Mouse (Mus musculus) retina, postnatal 1 day (tissue): ENCODE measurements around the gene Vamp2.

Source experiments
- DNase-seq: peaks from one replicate; pipeline ENCODE4 v3.0.0-alpha.2; 2012

Gene Vamp2

DNA sequence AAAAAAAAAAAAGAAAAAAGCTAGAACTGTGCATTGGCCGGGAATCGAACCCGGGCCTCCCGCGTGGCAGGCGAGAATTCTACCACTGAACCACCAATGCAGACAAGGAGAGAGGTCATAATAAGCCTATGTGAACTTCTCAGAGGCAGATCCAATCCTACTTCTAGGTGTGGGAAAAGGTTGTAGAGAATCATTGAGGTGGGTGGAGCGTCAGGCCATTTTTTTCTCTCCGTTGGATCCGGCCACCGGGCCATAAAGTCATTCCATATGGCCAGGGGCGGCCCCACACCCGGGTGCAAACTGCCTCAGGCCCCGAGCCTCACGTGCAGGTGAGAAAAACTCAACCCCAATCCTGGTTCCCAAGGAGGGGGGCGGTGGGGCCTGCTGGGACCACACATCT is 30.5 kb downstream of the Vamp2 start:
- DNase-seq, result peak; percentile 93

- DNase-seq, result no peak
Observed at GRCm38 (mm10) chr11:69119446-69120155, 31.3 kb downstream of the Vamp2 start.

GRCm38 (mm10) chr11:69120221-69121000 is 32.1 kb downstream of the Vamp2 start, which contains the start of gene Hes7:
Hes7 (plus strand) TSS chr11:69120404.
- peak; percentile 69 for DNase-seq

GRCm38 (mm10) chr11:69121001-69121740 is 32.9 kb downstream of the Vamp2 start:
- DNase-seq, result peak; percentile 38

- DNase-seq, result peak; percentile 79
Observed at GRCm38 (mm10) chr11:69121741-69122335, 33.5 kb downstream of the Vamp2 start.

- DNase-seq, result peak; percentile 94
Observed at GRCm38 (mm10) chr11:69122336-69122951, 34.2 kb downstream of the Vamp2 start, which contains the start of gene 9130213A22Rik. 9130213A22Rik (minus strand) TSS chr11:69122589.

DNA sequence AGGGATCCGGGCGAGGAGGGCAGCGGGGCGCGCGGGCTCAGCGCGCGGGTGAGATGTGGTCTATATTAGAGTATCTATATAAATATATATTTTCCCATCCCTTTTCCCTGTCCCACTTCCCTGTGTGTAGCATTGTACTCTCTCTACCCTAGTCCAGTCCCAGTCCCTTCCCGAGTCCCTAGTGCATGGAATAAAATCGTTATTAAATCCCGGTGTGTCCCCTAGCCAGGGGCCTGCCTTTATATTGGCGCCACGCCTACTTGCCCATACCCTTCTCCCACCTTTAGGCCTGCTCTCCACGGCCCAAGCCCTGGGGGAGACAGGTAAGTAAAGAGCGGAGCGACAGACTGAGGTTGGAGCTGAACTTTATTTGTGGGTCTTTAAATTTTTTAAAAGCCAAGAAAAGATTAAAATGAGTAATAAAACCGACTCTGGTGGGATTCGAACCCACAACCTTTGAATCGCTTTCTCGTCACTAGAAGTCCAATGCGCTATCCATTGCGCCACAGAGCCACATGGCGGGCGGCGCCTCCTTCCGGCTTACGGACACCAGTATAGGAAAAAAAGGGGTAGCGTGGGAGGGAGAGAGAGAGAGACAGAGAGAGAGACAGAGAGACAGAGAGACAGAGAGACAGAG is 34.9 kb downstream of the Vamp2 start:
- DNase-seq, result peak; percentile 96

GRCm38 (mm10) chr11:69123693-69124497 is 35.6 kb downstream of the Vamp2 start:
- peak; percentile 93 for DNase-seq

- DNase-seq, result peak; percentile 90
Observed at GRCm38 (mm10) chr11:69124498-69124847, 36.2 kb downstream of the Vamp2 start.

DNA sequence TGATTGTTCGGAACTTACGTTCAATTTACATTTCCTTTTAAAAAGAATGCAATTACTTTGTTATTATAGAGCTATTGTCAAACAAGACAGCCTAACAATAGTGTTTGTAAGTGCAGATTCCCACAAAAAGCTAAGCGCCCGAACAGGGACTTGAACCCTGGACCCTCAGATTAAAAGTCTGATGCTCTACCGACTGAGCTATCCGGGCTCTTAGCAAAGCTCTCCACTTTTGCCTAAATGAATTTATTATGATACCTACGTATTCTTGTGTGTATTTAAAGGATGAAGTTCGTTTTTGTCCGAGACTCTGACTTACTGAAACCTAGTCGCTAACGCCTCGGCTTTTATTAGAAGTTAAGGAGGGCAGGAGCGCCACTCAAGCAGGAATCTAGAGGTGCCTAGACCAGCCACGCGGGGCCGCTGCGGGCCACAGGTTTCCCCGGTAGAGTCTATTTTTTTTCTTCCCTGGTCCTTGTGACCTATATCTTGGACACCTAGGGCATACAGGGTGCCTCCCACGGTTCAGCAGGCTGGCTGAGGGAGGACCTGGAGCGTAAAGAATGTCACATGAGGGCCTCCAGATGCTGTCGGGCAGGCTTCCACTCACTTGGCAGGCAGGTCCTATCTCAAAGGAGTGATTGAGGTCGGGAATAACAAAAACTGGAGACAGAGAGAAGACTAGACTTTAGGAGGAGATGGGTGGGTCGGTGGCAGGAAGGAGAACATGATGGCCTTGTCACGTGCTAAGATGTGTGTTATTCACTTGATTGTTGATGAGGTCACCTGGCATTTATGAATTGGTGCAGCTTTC is 37.0 kb downstream of the Vamp2 start:
- DNase-seq, result peak; percentile 93

- DNase-seq, result no peak
Observed at GRCm38 (mm10) chr11:69125852-69125918, 37.4 kb downstream of the Vamp2 start, which contains the start of gene Aloxe3. Aloxe3 (plus strand) TSS chr11:69125896.

- DNase-seq, result no peak
Observed at GRCm38 (mm10) chr11:69125919-69126705, 37.8 kb downstream of the Vamp2 start.

DNA sequence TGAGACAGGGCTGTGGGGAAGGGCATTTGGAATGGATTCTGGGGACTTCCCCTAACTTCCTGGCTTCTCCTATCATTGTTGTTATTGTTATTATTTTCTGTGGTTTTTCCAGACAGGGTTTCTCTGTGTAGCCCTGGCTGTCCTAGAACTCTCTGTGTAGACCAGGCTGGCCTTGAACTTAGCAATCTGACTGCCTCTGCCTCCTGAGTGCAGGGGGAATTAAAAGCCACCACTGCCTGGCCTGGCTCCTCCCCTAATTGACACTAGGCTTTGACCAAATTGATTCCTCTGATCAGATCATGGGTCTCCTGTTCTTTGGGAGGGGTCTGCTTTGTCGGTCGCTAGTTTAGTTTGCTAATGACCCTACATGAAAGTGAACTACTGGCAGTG is 38.4 kb downstream of the Vamp2 start:
- no peak for DNase-seq

DNA sequence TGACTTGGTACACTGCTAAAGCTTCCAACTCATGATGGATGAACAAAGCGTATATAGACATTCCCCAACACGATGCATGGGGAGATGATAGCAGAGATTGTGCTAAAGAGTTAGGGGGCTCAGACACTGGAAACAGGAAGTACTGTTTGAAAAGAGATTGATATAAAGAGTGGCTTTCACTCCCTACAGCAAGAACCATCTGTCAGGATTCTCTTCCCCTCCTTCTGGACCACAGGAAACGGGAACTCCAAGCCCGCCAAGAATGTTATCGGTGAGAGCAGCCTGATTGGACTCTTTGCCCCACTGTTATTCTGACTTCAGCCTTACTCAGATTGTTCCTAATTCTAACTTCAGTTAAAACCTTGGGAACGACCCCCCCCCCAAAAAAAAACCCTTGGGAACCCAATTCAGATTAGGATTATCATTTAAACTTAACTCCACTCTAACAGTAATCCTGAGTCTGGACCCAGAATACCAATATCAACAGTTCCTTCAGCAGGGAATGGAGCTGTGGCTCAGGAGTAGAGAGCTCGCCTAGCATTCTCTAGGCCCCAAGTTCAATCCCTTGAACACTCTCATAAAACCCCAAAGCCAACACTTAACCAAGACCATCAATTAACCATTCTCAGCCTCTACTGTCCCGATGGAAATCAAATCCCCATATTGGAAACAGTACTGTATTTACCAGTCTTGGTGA is 40.3 kb downstream of the Vamp2 start:
- DNase-seq, result no peak

GRCm38 (mm10) chr11:69133566-69133922 is 45.3 kb downstream of the Vamp2 start:
- no peak for DNase-seq

- DNase-seq, result peak; percentile 82
Observed at GRCm38 (mm10) chr11:69133923-69134621, 45.8 kb downstream of the Vamp2 start.

GRCm38 (mm10) chr11:69134622-69134968 is 46.3 kb downstream of the Vamp2 start:
- no peak for DNase-seq

- no peak for DNase-seq
Observed at GRCm38 (mm10) chr11:69135361-69135760, 47.1 kb downstream of the Vamp2 start.
